Mouse (Mus musculus) heart, adult 11 months (tissue): ENCODE results near the gene R3hcc1l.

Experiments
- DNase-seq: peaks from one replicate; pipeline ENCODE4 v3.0.0; 2022

R3hcc1l gene

GRCm38 (mm10) chr19:42518620-42519310 is at the start of gene R3hcc1l:
Gene R3hcc1l, plus strand, starts transcription at chr19:42518759.
- DNase-seq = peak; percentile 99

- no peak for DNase-seq
Measured at GRCm38 (mm10) chr19:42471571-42471970, 47.0 kb upstream of the R3hcc1l start.

DNA sequence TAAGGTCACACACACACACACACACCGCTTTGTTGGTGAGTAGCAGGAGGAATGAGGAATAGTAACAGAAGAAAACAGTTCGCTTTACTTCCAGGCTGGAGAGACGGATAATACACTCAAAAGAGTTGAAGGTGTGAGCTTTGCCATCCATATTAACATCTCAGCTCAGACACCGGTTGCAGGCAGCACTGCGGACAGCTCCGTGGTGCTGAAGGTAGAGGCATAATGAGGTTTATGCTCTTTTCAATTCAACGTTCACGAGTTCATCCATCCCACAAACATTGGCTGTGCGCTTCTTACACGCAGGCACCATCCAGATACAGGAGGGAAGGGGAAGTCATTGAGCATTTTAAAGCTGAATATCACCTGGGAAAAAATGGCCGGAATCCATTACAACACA is 45.7 kb upstream of the R3hcc1l start:
- no peak for DNase-seq

DNA sequence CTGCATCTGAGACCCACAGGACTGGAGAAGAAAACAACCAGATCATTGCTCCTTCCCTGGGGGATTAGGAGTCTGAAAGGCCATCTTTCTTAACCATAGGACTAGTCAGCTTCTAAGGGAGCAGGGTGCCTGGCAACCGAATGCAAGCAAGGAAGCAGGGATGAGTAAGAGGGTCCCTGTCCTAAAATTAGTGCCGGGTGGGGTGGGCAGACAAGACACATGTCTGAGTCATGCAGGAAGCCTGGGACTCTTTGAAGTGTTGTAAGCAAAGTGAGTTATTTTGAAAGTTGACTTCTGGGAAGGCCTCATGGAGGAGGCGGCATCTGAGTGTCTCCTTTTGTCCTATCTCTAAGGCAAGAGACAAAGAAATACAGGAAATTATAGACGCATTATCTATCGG is 40.8 kb upstream of the R3hcc1l start:
- no peak for DNase-seq

- DNase-seq = no peak
Measured at GRCm38 (mm10) chr19:42478303-42478702, 40.3 kb upstream of the R3hcc1l start.

GRCm38 (mm10) chr19:42485443-42485842 is 33.1 kb upstream of the R3hcc1l start:
- DNase-seq = no peak

DNA sequence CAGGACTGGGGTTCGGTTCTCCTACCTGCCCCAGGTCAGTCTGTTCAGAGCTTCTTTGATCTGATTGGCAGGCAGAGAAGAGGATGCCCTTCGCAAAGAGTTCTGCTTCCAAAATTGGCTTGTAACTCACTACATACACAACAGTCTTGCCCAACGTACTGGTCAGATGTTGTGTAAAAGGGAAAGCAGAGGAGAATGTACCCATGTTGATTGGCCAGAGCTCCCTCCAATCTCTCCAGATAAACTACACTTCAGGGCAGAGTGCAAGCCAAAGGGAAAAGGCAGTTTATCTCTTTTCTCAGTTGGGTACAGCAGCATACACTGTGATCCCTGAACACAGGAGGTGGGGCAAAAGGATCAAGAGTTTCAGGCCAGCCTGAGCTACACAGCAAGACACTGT is 31.3 kb upstream of the R3hcc1l start:
- DNase-seq = no peak

GRCm38 (mm10) chr19:42493257-42493917 is 25.2 kb upstream of the R3hcc1l start:
- DNase-seq = no peak

DNA sequence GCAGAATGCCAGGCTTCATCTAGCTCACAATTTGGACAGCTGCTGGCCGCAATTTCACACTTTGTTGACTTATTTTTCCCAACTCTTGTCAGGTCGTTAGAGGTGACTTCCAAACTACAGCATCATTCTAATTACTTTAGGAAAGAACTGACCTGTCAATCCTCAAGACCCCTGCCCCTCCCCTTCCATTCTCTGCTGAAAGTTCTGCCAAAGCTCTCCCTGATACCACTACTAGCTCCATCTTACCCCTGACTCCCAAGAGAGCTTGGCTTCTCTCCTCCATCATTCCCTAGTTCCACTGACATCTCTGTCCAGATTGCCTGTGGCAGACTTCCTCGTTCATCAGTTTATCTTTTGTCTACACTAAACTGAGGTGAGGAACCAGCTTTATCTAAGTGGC is 14.4 kb upstream of the R3hcc1l start:
- peak; percentile 59 for DNase-seq

DNA sequence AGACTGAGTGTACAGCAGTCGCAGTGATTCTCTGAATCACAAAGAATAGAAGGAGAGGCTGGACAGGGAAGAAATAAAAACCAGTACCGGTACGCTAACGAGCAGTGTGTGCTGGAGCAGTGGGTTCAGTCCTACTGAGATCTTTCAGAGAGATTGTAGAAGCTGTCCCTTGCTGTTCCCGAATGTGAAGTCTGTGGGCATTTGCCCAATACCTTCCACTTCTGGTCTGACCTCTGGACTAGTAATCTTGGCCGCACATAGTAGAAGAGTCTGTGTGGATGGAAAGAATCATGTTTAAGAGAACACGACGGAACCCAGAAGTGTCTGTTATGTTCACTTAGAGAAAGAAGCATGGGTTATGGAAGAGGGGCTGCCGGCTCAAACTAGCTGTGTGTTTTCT is 8.9 kb upstream of the R3hcc1l start:
- DNase-seq = peak; percentile 45

DNA sequence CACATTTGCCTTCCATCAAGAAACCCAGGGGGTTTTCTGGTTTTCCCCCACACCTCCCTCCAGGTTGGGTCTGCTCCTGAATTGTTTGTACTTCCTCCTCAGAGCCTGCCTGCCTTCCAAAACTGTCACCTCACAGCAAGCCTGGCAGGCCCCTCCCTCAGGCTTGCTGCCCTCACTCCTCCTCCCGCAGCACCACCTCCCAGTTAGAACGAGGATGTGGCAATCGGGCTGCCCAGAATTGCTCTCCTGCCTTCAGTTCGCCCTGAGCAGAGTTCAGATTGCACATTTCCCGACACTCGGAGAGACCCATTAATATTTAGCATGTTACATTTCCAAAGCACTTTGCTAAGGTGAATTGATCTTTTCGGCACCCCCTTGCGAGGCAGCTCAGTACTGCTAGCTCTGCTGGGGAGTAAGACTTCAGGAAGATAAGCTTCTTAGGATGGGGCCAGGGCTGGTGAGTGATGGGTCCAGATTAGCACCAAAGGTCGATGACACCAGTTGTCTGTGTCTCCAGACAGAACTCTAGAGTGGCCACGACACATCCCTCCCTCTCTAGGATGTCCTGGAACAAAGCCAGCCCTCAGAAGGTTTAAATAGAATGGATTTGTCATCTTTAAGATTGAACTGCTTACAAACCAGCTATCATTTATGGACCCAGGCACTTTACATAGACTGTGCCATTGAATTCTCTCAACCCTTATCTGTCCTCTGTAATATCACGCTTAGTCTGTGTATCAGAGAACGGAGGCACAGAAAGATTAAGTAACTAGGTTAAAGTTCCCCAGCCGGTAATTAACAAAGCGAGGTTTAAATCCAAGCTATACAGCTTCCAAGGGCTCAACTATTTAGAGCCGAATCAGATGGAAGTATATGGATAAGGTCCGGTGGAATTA is 8.0 kb upstream of the R3hcc1l start:
- peak; percentile 86 for DNase-seq

DNA sequence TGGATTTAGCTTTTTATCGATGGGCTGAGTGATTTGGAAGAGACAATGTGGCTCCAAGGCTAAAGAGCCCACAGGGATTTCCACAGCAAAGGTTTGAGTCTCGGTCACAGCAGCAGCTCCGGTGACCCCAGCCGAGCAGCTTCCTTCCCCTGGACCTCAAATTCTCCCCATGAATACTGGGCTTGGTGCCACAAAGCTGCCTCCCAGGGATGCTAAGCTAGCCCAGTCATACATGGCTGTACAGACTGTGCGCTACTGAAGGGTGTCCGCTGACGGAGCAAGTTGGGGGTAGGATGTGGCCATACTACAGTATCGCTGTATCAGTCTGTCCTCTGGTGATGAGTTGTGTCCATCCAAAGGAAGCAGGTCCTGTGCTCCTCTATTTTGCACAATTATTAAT is 2.9 kb upstream of the R3hcc1l start:
- peak; percentile 89 for DNase-seq

DNA sequence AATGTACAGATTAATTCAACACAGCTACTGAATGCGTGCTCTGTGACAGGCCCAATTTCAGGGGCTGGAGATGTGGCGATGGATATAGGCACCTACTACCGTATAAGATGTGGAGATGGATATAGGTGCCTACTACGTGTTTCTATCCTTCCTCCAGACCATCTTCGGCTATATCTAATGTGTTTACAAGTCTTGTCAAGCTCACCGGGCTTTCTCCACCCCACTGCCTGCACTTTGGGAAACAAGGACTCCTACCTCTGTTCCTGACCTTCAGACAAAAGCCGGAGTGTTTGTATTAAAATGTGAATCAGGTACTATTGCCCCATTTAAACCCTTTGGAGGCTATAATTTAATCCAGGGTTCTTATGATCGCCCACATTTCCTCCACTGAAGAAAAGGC is 2.4 kb upstream of the R3hcc1l start:
- peak; percentile 78 for DNase-seq

- no peak for DNase-seq
Measured at GRCm38 (mm10) chr19:42517957-42518619, 471 bp upstream of the R3hcc1l start.

DNA sequence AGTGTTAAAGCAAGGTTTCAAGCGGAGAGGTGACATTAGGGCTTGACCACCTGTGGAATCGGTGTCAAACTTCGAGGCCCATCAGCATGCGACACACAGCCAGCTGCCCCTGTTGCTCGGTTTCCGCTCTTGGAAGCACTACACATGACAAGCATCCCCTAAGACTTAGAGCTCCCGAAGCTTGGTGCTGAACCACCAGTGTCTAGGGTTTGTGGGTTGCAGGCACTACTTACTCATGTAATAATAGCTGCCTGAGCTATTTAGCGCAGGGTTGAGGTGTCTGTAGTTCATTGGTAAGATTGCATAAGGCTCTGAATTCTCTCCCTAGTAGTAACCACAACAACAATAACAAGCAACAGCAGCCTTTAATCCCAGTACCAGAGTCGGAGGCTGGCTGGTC is 1.2 kb downstream of the R3hcc1l start:
- DNase-seq = peak; percentile 87

DNA sequence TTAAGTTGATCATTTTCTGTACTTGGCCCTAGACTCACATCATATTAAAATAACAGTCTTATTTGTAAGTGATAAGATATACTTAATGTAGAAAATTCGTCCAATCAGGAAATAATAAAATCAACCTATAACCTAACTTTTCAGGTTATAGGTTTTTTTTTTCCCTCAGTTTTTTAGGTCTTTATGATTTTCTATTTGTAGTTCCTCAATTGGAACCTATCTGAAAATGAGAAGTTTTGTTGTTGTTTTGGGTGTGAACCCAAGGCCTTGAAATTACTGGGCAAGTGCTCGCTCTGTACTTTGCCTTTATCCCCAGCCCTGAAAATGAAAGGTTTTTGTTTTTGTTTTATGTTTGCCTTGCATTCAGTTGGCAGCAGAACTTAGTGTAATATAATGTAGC is 6.1 kb downstream of the R3hcc1l start:
- no peak for DNase-seq

DNA sequence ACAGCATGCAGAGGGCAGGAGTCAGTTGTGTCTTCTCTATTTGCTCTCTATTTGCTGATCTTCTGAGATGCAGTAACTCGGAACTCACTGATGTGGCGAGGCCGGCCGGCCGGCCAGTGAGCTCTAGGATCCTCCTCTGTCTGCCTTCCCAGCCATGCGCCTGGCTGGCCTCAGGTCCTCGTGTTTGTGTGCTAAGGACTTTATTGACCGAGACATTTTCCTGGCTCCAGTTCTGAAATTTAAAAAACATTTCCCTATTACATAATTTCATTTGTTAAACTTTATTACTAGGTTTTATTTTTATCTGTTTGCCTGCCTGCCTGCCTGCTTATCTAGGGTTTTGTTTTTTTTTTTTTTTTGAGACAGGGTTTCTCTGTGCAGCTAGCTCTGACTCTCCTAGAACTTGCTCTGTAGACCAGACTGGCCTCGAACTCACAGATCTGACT is 11.5 kb downstream of the R3hcc1l start:
- no peak for DNase-seq

GRCm38 (mm10) chr19:42534427-42534826 is 15.9 kb downstream of the R3hcc1l start:
- no peak for DNase-seq

DNA sequence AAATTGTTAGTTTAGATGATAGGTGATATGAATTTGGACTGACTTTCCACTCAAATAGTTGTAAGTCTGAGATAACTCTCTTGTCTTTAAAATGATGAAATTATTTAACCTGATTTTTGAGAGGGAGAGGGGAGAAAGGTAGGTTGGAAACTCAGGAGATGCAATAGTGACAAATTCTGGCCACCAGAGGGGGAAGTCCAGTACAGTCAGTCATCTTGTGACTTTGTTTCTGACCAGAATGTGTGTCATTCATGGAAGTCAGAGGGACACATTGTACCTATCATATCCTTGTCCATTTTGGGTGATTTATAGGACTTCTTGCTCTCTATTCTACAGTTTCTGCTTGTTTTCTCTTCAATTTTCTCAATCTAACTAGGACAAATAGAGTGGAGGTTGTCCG is 19.0 kb downstream of the R3hcc1l start:
- no peak for DNase-seq

- no peak for DNase-seq
Measured at GRCm38 (mm10) chr19:42538911-42539310, 20.4 kb downstream of the R3hcc1l start.

DNA sequence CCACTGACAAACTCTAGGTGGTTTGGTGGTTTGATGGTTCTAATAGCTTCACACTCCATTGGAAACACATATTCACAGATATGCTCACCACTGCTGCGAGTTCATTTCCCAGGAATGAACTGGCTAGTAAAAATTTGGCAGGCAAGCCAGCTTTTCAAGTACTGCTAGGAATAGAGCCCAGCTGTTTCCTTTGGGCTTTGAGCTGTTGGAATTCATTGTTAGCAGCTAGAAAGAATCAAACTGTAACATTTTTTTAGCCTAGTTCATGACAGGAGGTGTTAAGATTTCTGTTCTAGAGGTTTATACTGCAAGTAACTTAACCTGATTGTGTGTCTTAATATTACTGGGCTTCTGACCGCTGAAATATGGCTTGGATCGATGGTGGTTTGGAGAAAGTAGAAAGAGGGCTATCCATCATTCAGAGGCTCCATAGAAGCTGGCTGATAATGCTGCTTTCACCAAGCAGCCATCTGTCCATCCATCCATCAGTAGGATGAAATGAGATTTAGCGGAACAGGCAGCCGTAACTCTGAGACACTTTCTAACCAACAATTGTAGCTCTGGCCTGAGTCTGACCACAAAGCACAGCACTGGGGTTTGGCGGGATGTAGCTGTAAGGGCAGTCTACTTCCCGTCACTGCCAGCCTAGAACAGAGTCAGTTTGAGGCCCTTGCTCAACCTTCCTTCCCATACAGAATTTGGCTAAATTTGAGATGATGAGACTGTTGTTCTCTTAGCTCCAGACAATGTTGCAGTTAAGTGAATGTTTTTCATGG is 21.0 kb downstream of the R3hcc1l start:
- peak; percentile 92 for DNase-seq

GRCm38 (mm10) chr19:42540649-42541048 is 22.1 kb downstream of the R3hcc1l start:
- peak; percentile 85 for DNase-seq
